Mouse (Mus musculus) left cerebral cortex, adult 2 months (tissue): ENCODE results near the gene Crcp. TPM values are rescaled to one million over a fixed set of nuclear protein-coding genes. Genes with fewer than 3 reads are reported as not detected.

Source experiments
- DNase-seq, 2 experiments: peaks; one replicate each; pipeline ENCODE4 v3.0.0; 2021 to 2022; ENCODE audit warnings: low spot score in 2 of 2, mixed read lengths in 1 of 2; ENCODE audit errors: extremely low spot score in 1 of 2
- H3K27ac ChIP-seq: fragments of 200-600 bp; 2 replicates; pipeline ENCODE4 v1.8.1; 2022
- H3K4me3 ChIP-seq: fragments of 200-600 bp; 2 replicates; pipeline ENCODE4 v1.8.1; 2022
- CTCF ChIP-seq: fragments of 200-600 bp; IDR thresholded peaks from 2 replicates; pipeline ENCODE4 v1.8.1; 2022; ENCODE audit warnings: antibody characterized with exemption, mild to moderate bottlenecking, moderate library complexity
- intact Hi-C: fragments of 180-260 bp; cut with DNase I; formaldehyde crosslinking; loops from one replicate; pipeline ENCODE4 v1.15.1; 2025
- total RNA-seq, 2 experiments: library from RNA; stranded (reverse); gene quantifications; 2 replicates each; pipeline ENCODE4 v1.2.3; 2021

Gene Crcp
- total RNA-seq, 2 experiments from 2014 or later, result 30.2 to 30.8 TPM

DNA sequence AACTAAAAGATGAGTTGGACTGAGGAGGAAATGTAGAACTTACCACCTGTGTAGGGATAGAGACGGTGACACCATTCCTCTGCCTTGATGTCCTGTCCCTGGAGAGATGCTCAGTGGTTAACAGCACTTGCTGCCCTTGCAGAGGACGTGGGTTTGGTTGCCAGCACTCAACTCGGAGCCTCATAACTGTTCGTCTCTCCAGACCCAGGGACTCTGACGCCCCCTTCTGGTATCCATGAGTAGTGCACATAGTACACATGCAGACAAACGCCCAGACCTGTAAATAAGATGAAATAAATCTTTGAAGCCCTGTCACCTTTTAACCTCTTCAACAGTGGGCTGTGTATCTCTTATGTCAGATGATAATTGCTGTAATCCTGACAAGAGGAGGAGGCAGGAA, 17.9 kb downstream of the Crcp start:
- Histone ChIP-seq H3K27ac (no peak overlapping the region), H3K4me3 (no peak overlapping the region)
- DNase-seq, result no peak
- intact Hi-C loops, result no loop called here
- TF ChIP-seq CTCF, result peak; percentile 22

DNA sequence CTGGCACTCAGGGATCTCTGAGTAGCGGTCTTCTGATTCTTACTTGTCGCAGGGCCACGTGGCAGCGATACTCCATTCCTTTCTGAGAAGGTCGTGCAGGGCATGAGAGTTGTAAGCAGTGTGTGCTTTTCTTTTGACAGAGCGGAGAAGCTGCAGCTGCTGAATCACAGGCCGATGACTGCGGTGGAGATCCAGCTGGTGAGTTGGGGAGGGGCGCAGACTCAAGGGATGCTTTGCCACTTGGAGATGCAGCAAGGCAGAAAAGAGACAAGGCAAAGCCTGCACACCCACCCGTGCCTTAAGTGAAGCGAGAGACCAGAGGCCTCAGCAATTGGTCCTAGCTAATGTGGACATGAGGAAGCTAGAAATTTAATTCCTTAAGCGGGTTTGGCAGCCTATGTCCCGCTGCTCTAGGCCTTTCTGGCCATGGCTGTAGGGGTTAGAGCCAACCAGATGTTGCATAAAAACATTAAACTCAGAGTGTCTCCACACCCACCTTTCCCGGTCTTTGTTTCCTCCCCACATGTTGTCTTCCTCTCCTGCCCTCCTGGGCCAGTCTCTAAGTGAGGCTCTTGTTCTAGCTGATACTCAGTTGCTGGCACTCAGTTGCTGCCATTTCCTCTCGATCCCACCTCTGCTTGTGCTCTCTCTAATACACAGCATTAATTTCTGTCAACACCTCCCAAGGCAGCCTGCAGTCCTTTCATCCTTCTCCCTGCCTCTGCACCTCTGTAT, 19.9 kb downstream of the Crcp start:
- intact Hi-C loops, result no loop called here
- no peak overlapping the region for H3K27ac ChIP-seq
- TF ChIP-seq CTCF, result no peak
- no peak for DNase-seq
- no peak overlapping the region for H3K4me3 ChIP-seq

DNA sequence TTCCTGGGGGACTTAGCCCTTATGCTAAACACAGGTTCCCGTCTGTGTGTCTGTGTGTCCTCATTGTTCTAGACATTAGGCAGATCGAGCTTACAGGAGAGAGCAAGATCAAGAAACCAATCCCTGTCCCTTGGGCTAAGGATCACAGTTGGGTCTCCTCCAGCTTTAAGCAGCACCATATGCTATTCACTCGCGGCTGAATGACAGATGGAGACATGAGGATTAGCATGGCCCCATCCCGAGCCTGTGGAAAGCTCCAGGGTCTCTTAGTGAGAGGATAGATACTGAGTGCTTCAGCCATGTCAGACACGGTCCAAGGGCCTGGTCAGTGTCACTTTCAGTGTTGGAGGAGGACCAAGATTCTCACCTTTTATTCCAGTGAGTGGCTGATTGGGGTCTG, 21.3 kb downstream of the Crcp start:
- no peak overlapping the region for H3K27ac ChIP-seq
- no peak for DNase-seq
- intact Hi-C loops, result no loop called here
- no peak for TF ChIP-seq CTCF
- H3K4me3 ChIP-seq, result no peak overlapping the region

DNA sequence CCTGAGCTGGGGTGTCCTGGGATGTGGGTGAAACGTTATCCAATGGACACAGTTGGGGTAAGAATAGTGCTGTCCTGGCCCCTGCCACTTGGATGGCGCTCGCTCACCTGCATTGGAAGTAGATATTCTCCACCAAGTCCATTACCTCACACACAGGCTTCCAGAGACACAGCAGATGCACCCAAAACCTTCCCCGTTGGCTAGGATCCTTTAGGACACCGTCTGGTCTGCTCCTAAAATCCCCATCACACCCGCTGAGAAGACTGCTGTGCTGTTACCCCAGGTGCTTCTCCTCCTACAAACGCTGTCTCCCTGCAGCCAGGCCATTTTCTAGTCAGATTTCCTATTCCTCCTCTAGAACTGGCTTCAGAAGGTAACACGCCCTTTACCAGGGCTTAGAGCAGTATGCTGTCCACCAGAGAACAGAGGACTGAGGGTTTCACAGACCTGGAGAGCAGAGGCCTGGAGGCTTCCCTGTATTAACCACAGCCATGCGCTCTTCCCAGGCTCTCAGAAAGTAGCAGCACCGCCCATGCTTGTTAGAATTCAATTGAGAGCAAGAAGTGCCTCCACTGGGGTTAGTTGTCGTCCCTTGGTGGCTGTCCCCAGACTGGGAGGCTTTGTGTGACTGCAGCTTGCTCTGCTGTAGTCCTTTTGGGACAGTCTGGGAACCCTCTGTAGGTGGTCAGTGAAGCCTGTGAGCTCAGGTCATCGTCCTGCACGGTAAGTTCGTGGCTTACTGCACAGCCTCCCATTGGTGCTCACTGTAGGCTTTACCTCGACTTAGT, 22.2 kb downstream of the Crcp start:
- Histone ChIP-seq H3K4me3 (no peak overlapping the region), H3K27ac (no peak overlapping the region)
- no peak for TF ChIP-seq CTCF
- no peak for DNase-seq
- intact Hi-C loops, result no loop called here

DNA sequence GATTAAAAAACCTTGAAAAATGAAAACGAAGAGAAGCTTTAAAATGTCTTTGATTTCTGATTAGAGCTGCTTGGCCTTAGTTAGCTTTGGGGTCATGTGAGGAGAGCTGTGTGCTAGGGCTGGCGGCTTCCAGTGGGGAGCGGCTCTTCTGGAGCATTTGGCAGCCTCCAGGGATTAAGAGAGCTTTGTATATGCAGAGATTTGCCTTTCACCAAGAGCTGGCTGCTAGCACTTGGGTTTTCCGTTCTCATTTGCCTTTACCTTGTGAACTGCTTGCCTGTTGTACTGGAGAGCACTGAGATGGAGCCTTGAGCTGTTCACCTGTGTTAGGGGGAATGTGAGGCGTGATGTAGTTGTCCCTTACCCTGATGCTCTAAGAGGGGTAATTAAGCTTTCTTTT, 23.4 kb downstream of the Crcp start:
- intact Hi-C loops, result no loop called here

DNA sequence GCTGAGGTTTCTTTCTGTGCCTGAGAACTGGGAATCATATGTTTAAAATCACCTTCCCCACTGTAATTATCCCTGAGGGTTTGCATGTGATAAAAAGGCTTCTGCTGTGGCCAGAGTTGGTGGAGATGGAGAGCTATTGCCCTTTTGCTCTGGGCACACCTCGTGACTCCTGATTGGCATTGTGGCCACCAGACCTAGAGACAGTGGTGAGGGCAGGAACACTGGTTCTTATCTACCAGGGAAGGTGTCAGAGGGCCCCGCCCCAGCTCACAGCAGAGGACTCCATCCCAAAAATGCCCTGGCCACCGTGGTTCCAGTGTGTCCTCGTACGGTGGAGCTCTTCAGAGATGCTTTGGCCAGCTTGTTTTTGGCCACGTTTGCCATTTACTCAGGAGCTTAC, 23.9 kb downstream of the Crcp start:
- no peak overlapping the region for H3K27ac ChIP-seq
- intact Hi-C loops, result no loop called here

More for the DNA sequence above, 23.4 kb downstream of the Crcp start:
- H3K27ac ChIP-seq, result no peak overlapping the region
- no peak overlapping the region for H3K4me3 ChIP-seq
- no peak for DNase-seq
- TF ChIP-seq CTCF, result no peak

DNA sequence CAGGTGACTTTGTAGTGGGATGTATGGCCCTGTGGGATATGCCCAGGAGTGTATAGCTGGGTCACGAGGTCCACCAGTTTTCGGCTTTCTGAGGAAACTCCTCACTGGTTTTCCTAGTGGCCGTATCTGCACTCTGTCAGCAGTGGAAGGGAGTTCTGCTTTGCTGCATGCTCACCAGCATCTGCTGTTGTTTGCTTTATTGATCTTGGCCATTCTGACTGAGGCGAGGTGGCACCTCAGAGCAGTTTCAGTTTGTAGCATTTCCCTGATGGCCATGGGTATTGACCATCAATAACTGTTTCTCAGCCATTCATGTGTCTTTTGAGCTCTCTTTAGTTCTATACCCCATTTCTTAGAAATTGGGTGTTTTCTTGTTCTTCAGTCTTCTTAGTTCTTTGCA, 26.6 kb downstream of the Crcp start:
- intact Hi-C loops, result no loop called here
- TF ChIP-seq CTCF, result no peak
- no peak for DNase-seq

More for the DNA sequence above, 23.9 kb downstream of the Crcp start:
- DNase-seq, result no peak
- TF ChIP-seq CTCF, result no peak
- no peak overlapping the region for H3K4me3 ChIP-seq

DNA sequence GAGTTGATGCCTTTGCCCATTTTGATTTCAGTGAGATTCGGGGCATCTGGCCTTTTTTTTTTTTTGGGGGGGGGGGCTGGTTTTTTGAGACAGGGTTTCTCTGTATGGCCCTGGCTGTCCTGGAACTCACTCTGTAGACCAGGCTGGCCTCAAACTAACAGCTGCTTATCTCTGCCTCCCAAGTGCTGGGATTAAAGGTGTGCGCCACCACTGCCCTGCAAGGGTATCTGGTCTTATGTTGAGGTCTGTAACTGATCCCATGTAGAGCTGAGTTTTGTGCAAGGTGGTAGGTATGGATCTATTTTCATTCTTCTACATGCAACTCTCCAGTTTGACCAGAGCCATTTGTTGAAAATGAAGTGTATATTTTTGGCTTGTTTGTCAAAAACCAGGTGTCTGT, 27.2 kb downstream of the Crcp start:
- no peak for DNase-seq
- H3K27ac ChIP-seq, result no peak overlapping the region
- intact Hi-C loops, result no loop called here
- TF ChIP-seq CTCF, result no peak
- no peak overlapping the region for H3K4me3 ChIP-seq

More for the DNA sequence above, 26.6 kb downstream of the Crcp start:
- H3K4me3 ChIP-seq, result no peak overlapping the region
- no peak overlapping the region for H3K27ac ChIP-seq

DNA sequence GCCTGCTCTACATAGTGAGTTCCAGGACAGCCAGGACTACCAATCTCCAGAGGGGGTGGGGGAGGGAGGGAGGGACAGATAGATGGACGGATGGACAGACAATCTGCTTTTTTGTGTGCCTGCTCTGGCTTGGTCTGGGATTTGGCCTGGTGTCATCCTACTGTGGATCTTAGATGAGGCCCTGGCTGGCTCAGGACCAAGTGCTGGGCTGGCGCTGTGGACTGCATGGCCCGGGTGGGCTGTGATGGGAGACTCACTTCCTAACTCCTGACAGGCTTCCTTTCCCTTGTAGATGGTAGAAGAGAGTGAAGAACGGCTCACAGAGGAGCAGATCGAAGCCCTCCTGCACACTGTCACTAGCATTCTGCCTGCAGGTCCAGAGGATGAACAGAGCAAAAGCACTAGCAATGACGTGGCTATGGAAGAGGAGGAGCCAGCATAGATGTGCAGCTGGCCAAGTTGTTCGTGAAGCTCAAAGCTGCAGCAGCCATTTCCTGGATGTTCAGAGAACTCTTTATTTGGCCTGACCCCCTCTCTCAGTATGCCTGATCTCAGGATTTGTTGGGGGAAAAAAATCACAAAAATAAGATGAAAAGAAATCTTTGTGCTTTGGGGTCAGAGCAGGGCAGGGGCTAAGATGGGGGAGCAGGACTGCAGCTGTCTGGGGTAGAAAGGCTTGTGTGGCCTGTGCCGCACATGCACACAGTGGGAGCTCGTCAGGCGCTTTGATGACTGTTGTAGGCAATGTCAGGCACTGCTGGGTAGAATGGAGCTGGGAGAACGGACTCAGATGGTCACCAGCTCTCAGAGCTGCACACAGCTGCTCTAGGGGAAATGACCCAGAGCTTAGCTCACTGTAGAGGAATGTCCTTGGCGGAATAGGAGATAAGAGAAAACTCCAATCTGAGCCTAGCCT, 30.6 kb downstream of the Crcp start:
- peak overlapping the region; percentile 32 for H3K27ac ChIP-seq
- intact Hi-C loops, result no loop called here

DNA sequence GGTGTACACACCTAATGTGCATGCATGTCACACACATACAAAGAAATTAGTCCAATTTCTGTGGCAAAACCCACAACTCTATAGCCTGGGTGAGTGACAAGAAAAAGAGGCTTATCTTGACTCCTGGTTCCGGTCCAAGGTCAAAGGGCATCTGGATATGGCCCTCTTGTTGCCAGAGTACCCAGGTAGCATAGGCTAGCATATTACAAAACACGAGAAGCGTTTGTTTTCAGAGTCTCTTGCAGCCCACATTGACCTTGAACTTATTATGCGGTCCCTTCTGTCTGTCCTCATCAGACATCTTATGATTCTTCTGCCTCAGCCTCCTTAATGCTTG, 31.2 kb downstream of the Crcp start:
- peak overlapping the region; percentile 32; the same call in 1 of the 2 replicates for H3K27ac ChIP-seq
- TF ChIP-seq CTCF, result no peak
- no peak for DNase-seq
- H3K4me3 ChIP-seq, result no peak overlapping the region
- intact Hi-C loops, result no loop called here

More for the DNA sequence above, 30.6 kb downstream of the Crcp start:
- TF ChIP-seq CTCF, result no peak
- no peak overlapping the region for H3K4me3 ChIP-seq
- no peak for DNase-seq

DNA sequence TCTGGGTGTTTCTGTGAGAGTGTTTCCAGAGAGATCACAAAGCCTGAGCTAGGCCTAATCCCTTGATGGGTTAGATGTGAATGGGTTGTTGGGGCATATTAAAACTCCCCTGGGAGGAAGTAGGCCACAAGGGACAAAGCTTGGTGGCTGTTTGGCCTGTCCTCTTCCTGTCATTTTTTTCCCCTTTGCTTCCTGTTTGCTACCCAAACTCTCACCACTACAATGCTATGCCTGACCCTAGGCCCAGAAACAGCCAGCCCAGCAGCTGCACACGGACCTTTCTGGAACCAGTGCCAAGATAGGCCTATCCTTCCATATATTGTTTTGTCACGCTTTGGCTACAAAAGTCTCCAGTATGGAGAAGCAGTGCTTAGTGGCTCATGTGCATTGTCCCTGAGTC, 33.0 kb downstream of the Crcp start:
- intact Hi-C loops, result no loop called here
- no peak overlapping the region for H3K27ac ChIP-seq
- TF ChIP-seq CTCF, result no peak

DNA sequence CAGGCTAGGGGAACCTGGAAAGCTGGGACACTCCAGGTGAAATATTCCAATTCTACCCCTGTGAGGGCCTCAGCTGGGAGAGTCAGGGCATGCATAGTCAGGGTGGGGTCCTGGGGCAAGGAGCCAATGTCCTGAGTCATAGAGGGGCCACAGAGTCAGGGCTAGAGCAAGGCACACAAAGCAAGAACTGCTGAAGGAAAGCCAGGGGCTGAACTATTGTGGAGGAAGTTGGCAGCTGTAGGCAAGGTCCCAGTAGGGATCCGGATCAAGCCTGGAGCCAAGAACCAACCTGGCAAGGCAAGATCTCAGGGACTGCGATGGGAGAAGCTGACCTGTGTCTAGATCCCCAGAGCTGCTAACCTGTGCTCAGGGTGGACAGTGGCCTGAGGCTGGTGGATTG, 34.7 kb downstream of the Crcp start:
- intact Hi-C loops, result no loop called here
- no peak for DNase-seq

More for the DNA sequence above, 33.0 kb downstream of the Crcp start:
- no peak for DNase-seq
- no peak overlapping the region for H3K4me3 ChIP-seq

More for the DNA sequence above, 34.7 kb downstream of the Crcp start:
- Histone ChIP-seq H3K27ac (no peak overlapping the region), H3K4me3 (no peak overlapping the region)
- no peak for TF ChIP-seq CTCF
